Mouse (Mus musculus) cortical plate, adult 2 months (tissue): Measurements from ENCODE around the gene Zpld1.

Experiments used
- CTCF ChIP-seq: fragments of 200-500 bp; IDR thresholded peaks from 2 replicates; pipeline ENCODE4 v1.5.1; 2011; ENCODE audit warnings: mild to moderate bottlenecking, control low read depth, low read length; ENCODE audit not compliant: insufficient read depth; ENCODE audit errors: extremely low read depth
- POLR2A ChIP-seq: fragments of 200-500 bp; IDR thresholded peaks from 2 replicates; pipeline ENCODE4 v1.6.1; 2011; ENCODE audit warnings: mild to moderate bottlenecking, low read length, control low read depth; ENCODE audit not compliant: insufficient read depth; ENCODE audit errors: extremely low read depth

DNA sequence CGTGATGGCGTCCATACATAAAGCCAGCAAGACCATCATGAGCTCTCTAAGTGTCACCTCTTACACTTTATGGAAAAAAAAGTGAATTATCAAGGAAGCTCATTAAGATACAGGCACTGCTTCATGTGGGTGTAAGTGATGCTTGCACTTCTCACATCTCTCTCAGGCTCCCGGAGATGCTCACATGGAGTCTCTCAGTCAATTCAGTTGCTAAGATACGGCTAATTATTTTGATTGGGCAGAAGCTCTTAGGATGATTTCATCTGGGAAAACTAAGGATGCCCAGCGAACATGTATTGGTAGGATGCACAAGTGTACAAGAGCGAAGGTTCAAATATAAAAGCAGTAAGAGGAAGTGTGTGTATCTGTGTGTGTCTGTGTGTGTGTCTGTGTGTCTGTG lies 38.1 kb downstream of the Zpld1 start:
- TF ChIP-seq CTCF: no peak
- no peak for TF ChIP-seq POLR2A
